Mouse (Mus musculus) layer of hippocampus, postnatal 10 days (tissue): ENCODE measurements at regions not wholly inside any gene's neighbourhood (a gene's known extent, or its start where the extent isn't known, plus 50 kb on each side); places are given as distances from the start of the nearest gene placed in this dataset.

Experiments
- DNase-seq, 2 experiments: peaks; one replicate each; pipeline ENCODE4 v3.0.0; 2021; ENCODE audit warnings: low spot score in 2 of 2
- microRNA-seq, 2 experiments: library from miRNA; unstranded; fragments of <30 nt; microRNA quantifications; one replicate each; pipeline ENCODE4 v1.2.0; 2021

- no peak for DNase-seq
These were observed 51.7 kb upstream of the Ankrd34c start for GRCm38 (mm10) chr9:89789926-89790325.

GRCm38 (mm10) chr9:89788651-89789050, 50.4 kb upstream of the Ankrd34c start:
- no peak for DNase-seq

Small RNA genes in the stretch of these regions (microRNA-seq; reads per million reads assigned to microRNA genes)
- gene Mir184 = 13.6 to 13.9 reads per million in 2 experiments
